Mouse (Mus musculus) small intestine, adult 2 months (tissue): ENCODE data around the gene Ube2b.

Experiments
- CTCF ChIP-seq: fragments of 200-500 bp; IDR thresholded peaks from 2 replicates; pipeline ENCODE4 v1.5.1; 2012; ENCODE audit warnings: low read depth, mild to moderate bottlenecking, control low read depth, inconsistent platforms, low read length, moderate library complexity, mixed read lengths; ENCODE audit not compliant: insufficient replicate concordance, insufficient read length; ENCODE audit errors: extremely low read depth
- POLR2A ChIP-seq: fragments of 200-500 bp; IDR thresholded peaks from 2 replicates; pipeline ENCODE4 v1.6.1; 2012; ENCODE audit warnings: low read depth, mild to moderate bottlenecking, control low read depth, inconsistent platforms, low read length, moderate library complexity

GRCm38 (mm10) chr11:51971644-51972043, 28.9 kb downstream of the Ube2b start:
- TF ChIP-seq CTCF (no peak), POLR2A (no peak)
